Mouse (Mus musculus) bone marrow macrophage, adult 2 months (primary cell): ENCODE results near the gene Paox. TPM values are rescaled to one million over a fixed set of nuclear protein-coding genes. Genes with fewer than 3 reads are reported as not detected.

Experiments used
- H3K27ac ChIP-seq: 2 replicates; pipeline ENCODE4 v1.5.1; 2012; ENCODE audit warnings: low read depth, low read length; ENCODE audit not compliant: insufficient read depth
- H3K4me1 ChIP-seq: 2 replicates; pipeline ENCODE4 v1.6.1; 2012; ENCODE audit warnings: low read length; ENCODE audit not compliant: control insufficient read depth, insufficient read depth
- H3K4me3 ChIP-seq: 2 replicates; pipeline ENCODE4 v1.5.1; 2012; ENCODE audit warnings: mild to moderate bottlenecking, low read length, moderate library complexity; ENCODE audit not compliant: insufficient read depth
- CTCF ChIP-seq: IDR thresholded peaks from 2 replicates; pipeline ENCODE4 v1.5.1; 2012; ENCODE audit warnings: low read depth, mild to moderate bottlenecking, low read length, moderate library complexity
- POLR2A ChIP-seq: IDR thresholded peaks from 2 replicates; pipeline ENCODE4 v1.6.1; 2012; ENCODE audit warnings: mild to moderate bottlenecking, low read depth, low read length, borderline replicate concordance
- polyA plus RNA-seq: library from polyadenylated mRNA; stranded (reverse); fragments of >200 nt; gene quantifications from 2 replicates; pipeline ENCODE4 v1.2.4, GENCODE M21; 2012; ENCODE audit not compliant: missing spikeins, insufficient read depth, insufficient read length

The Paox gene
- polyA plus RNA-seq, 1 experiment, result 20.1 TPM

DNA sequence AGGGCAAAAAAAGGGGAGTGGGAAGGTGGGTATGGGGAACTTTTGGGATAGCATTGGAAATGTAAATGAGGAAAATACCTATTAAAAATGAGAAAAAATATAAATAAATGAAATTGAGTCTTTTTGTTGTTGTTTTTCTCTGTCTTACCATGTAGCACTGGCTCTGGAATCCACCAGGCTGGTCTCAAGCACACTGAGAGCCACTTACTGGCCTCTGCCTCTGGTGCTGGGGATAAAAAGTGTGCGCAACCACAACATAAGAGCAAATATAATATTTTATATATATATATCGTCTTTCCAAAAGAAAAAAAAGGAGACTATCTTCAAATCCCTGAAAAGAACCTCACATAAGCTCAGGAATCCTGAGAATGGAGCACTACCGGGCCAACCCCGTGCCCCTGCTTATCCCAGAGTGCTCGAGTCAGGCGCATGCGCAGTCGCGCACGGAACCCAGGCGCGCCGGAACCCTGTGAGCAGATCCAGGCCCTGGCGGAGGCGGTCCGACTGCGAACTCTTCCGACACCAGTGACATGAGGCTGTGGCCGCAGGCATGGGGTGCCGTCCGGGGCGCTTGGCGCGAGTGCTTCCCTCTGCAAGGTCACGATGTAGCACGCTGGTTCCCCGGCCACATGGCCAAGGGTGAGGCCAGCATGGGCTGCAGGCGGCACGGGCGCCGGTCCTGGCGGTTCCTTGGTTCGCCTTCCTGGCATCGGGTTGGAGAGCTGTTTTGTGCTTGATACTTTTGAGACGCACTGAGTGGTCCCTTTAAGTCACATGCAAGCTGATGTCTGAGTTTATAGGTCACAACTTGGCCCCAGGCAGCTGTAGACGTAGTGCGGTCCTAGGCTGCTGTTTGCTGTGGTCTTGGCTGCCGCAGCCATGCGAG is 21.8 kb downstream of the Paox start, which contains the start of gene Mtg1:
TSS of gene Mtg1 (plus strand) at position 430 of the 886 bp plus-strand sequence.
- Histone ChIP-seq H3K4me3 (peak within 1 kb of the TSS; percentile 98), H3K27ac (peak within 1 kb of the TSS; percentile 86), H3K4me1 (peaks cover 16% of the 10 kb centered on the region)
- no peak for TF ChIP-seq CTCF
- no peak for TF ChIP-seq POLR2A

DNA sequence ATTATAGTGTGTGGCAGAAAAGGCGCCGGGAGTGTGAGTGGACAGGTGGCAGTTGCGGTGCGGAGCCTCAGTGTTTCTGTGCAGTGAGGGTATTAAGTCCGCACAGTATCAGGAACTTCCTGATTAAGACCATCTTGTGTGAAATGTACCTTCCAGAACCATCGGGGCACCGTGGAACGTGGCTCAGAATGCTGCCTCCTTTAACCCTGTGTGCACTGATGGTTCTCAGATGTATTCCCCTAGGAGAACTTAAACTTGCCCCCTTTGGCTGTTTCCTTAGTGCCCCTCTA is 22.4 kb downstream of the Paox start:
- TF ChIP-seq POLR2A, result no peak
- no peak for TF ChIP-seq CTCF
- Histone ChIP-seq H3K4me1 (peaks cover 16% of the 10 kb centered on the region), H3K27ac (peak overlapping the region; percentile 86), H3K4me3 (peak overlapping the region; percentile 98)

DNA sequence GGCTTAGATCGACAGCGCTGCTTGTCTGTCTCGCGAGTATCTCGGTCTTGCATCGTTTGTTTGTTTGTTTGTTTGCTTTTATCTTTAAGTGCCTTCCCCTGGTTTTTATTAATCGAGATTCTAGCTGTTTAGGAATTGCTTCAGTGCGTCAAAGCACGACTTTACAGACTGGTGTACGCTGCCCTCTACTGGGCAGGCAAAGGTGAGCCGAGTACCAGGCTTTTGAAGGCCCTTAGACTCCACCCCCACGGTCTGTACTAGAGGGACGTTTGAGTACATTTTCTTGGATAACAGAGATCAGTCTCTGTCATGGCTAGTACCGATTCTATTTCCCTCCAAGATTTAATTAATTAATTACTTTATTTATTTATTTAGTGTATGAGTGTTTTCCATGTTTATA is 25.8 kb downstream of the Paox start:
- peak; percentile 84 for TF ChIP-seq CTCF
- no peak for TF ChIP-seq POLR2A
- no peak overlapping the region for H3K4me3 ChIP-seq
- no peaks in the 10 kb centered on the region for H3K4me1 ChIP-seq
- H3K27ac ChIP-seq, result no peak overlapping the region

DNA sequence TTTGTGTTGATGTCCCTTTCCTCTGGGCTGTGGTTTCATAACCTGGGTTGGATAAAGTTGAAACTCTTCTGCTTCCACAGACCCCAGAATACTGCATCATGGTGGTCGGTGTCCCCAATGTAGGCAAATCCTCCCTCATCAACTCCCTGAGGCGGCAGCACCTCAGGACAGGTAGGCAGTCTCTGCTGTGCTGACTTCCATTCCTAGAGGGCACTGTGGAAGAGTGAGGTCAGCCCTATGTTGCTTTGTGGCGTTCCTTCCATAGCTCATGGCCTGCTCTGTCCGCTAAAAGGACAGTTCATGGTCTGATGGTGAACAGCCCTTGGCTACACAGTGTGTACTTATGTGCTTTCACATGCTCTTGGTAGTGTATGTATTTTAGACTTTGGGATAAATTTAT is 29.0 kb downstream of the Paox start:
- Histone ChIP-seq H3K4me1 (no peaks in the 10 kb centered on the region), H3K4me3 (no peak overlapping the region), H3K27ac (no peak overlapping the region)
- TF ChIP-seq POLR2A (no peak), CTCF (no peak)

DNA sequence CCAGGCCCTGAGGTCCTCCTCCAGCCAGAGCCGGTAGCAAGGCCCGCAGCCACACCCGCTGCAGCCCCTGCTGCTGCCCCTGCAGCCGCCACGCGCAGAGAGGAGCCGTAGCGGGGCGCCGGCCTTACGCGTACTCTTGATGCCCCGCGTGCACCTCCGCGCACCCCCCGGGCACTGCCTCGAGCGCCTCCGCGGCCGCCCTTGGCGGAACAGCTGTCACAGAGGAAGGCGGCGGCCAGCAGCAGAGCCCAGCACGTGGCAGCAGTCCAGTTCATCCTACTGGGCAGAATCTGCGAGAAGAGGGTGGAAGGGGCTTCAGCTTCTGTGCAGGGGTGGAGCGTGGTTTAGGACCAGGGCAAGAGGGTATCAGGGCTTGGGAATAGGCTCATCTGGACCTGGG is 37.8 kb downstream of the Paox start:
- Histone ChIP-seq H3K27ac (no peak overlapping the region), H3K4me1 (no peaks in the 10 kb centered on the region), H3K4me3 (no peak overlapping the region)
- no peak for TF ChIP-seq CTCF
- no peak for TF ChIP-seq POLR2A

- TF ChIP-seq POLR2A, result no peak
- TF ChIP-seq CTCF, result no peak
- no peaks in the 10 kb centered on the region for H3K4me1 ChIP-seq
- H3K27ac ChIP-seq, result no peak overlapping the region
- no peak overlapping the region for H3K4me3 ChIP-seq
Measured at GRCm38 (mm10) chr7:140153829-140154217, 38.2 kb downstream of the Paox start.

- H3K4me3 ChIP-seq, result no peak within 1 kb of the TSS
- no peak for TF ChIP-seq CTCF
- H3K27ac ChIP-seq, result no peak within 1 kb of the TSS
- H3K4me1 ChIP-seq, result no peaks in the 10 kb centered on the region
Measured at GRCm38 (mm10) chr7:140154218-140154927, 38.8 kb downstream of the Paox start, which contains the start of gene Sprn. Gene Sprn (minus strand): TSS chr7:140154877.

DNA sequence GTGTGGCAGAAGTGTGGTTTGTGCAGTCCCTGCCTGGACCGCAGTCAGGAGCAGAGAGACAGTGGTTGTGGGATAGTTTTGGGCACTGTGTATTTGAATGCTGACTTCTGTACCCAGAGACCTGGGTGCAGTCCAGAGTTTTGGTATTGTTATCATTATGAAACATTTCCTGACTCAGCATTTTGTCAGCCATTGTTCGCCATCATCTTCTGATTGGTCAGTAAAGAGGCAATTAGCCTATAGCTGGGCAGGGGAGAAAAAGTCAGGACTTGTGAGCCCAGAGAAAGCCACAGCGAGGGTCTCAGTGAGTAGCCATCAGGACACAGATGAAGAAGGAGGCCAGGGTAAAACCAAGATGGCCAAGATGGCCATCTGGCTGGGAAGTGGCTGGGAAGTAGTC is 44.8 kb downstream of the Paox start:
- H3K4me1 ChIP-seq, result peaks cover 4% of the 10 kb centered on the region

DNA sequence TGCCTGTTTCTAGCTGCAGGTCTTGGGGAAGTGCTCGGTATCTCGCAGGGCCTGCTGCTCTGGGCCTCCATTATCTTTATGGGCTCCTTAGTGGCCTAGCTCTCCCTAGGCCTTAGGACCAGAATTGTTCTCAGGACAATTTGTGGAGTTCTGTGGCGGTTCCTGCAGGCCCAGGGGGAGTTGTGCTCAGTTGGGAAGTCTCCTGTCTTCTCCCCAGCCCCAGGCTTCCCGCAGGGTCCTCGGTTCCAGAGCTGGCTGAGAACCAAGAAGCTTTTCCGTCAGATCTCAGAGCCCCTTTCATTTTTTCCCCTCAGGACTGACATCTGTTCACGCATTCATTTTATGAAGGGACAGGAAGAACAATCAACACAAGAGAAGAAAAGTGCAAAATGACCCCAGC is 49.1 kb downstream of the Paox start, which contains the start of gene Olfr522:
TSS of gene Olfr522 (minus strand) at position 101 of the 400 bp plus-strand sequence.
- TF ChIP-seq CTCF (no peak), POLR2A (no peak)
- Histone ChIP-seq H3K4me1 (peaks cover 4% of the 10 kb centered on the region), H3K27ac (no peak within 1 kb of the TSS), H3K4me3 (no peak within 1 kb of the TSS)

More for the DNA sequence above, 44.8 kb downstream of the Paox start:
- Histone ChIP-seq H3K27ac (no peak overlapping the region), H3K4me3 (no peak overlapping the region)
- TF ChIP-seq CTCF, result no peak
- TF ChIP-seq POLR2A, result no peak

GRCm38 (mm10) chr7:140167950-140168349 is 52.4 kb downstream of the Paox start:
- no peaks in the 10 kb centered on the region for H3K4me1 ChIP-seq
- H3K27ac ChIP-seq, result no peak overlapping the region
- TF ChIP-seq CTCF (no peak), POLR2A (no peak)
- no peak overlapping the region for H3K4me3 ChIP-seq
